Mouse (Mus musculus): Measurements from ENCODE around the gene Alox12b. TPM values are rescaled to one million over a fixed set of nuclear protein-coding genes. Genes with fewer than 3 reads are reported as not detected.

The Alox12b gene
- 4.2 and 11.5 TPM in 2 replicates for polyA plus RNA-seq (2015; fragmentation: Nextera tagmentation; extraction: Ambion mirVana)

DNA sequence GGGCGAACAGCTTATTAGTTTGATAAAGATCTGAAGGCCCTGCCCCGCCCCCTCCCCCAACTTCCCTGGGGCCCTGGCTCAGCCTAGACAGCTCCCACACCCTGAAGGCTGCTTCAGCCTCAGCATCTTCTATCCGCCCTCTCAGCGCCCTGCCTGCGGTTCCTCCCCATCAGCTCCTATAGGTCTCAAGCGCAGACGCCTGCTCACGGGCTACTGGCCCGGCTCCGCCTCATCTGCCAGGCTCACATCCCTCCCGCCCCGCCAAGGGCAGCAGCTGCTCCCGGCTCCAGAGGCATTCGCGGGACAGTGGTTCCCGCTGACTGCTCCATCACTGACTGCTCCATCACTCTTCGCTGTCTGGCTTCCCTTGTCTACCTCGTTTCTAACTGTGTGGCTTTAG lies at the start of gene Alox12b:
Alox12b (plus strand) TSS at position 190 of the 400 bp plus-strand sequence.
- ATAC-seq (ENCODE audit: insufficient read depth, low FRiP score, low read depth): 0 out of 2 replicates have a peak, but pooled peaks have one; percentile 43
- Histone ChIP-seq H3K4me1 (peaks cover 5% of the 10 kb centered on the region; the same call in 1 of the 2 replicates), H3K4me3 (replicated peaks) (no peak within 1 kb of the TSS), H3K36me3 (no peaks in the 10 kb centered on the region), H3K27me3 (replicated peaks) (peaks cover 22% of the 10 kb centered on the region), H3K9me3 (no peaks in the 10 kb centered on the region), H3K27ac (no peak within 1 kb of the TSS), H3K9ac (no peak within 1 kb of the TSS), H3K4me2 (peak within 1 kb of the TSS; percentile 31; the same call in 1 of the 2 replicates)
- WGBS: 2% methylated on average over 18 of the region's 18 CpGs

DNA sequence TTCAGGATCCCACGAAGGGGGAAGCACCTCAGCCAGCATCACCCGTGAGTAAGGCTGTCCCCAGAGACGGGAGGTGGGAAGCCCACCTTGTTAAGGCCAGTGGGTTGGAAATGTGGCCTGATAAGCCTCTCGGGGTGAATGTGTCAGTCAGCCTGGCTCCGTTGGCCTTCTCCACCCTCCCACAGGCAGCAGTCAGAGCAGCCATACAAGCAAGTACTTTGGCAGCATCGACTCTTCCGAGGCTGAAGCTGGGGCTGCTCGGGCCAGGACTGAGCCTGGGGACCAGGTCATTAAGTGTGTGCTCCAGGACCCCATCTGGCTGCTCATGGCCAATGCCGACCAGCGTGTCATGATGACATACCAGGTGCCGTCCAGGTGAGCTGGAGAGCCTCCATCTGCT lies 49.1 kb upstream of the Alox12b start:
- no peak overlapping the region for H3K4me3 ChIP-seq (replicated peaks)
- peaks cover 64% of the 10 kb centered on the region for H3K36me3 ChIP-seq
- H3K9ac ChIP-seq: no peak overlapping the region
- no peaks in the 10 kb centered on the region for H3K27me3 ChIP-seq (replicated peaks)
- no peak overlapping the region for H3K27ac ChIP-seq
- peaks cover 9% of the 10 kb centered on the region; the same call in 1 of the 2 replicates for H3K4me1 ChIP-seq
- H3K9me3 ChIP-seq: no peaks in the 10 kb centered on the region
- ATAC-seq (ENCODE audit: insufficient read depth, low FRiP score, low read depth): no peak
- 87% methylated on average over 11 of the region's 11 CpGs for WGBS
- no peak overlapping the region for H3K4me2 ChIP-seq

DNA sequence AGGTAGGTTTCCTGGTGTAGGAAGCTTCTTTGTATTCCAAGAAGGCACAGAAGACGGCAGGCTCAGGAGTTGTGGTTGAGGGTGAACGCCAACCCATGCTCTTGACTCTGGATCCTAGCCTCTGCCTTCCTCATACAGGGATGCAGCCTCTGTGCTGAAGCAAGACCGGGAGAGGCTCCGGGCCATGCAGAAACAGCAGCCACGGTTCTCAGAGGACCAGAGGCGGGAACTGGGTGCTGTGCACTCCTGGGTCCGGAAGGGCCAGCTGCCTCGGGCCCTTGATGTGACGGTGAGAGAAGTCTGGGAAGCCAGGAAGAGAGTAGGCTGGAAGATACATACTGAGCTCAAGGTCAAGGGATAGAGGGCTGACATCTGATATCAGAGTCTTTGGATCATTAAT lies 48.6 kb upstream of the Alox12b start:
- peaks cover 9% of the 10 kb centered on the region; the same call in 1 of the 2 replicates for H3K4me1 ChIP-seq
- no peak for ATAC-seq (ENCODE audit: insufficient read depth, low FRiP score, low read depth)
- no peaks in the 10 kb centered on the region for H3K9me3 ChIP-seq
- no peak overlapping the region for H3K4me3 ChIP-seq (replicated peaks)
- H3K9ac ChIP-seq: no peak overlapping the region
- no peak overlapping the region for H3K4me2 ChIP-seq
- H3K27ac ChIP-seq: no peak overlapping the region
- WGBS: 94% methylated on average over 9 of the region's 9 CpGs
- H3K27me3 ChIP-seq (replicated peaks): no peaks in the 10 kb centered on the region
- peaks cover 58% of the 10 kb centered on the region for H3K36me3 ChIP-seq

DNA sequence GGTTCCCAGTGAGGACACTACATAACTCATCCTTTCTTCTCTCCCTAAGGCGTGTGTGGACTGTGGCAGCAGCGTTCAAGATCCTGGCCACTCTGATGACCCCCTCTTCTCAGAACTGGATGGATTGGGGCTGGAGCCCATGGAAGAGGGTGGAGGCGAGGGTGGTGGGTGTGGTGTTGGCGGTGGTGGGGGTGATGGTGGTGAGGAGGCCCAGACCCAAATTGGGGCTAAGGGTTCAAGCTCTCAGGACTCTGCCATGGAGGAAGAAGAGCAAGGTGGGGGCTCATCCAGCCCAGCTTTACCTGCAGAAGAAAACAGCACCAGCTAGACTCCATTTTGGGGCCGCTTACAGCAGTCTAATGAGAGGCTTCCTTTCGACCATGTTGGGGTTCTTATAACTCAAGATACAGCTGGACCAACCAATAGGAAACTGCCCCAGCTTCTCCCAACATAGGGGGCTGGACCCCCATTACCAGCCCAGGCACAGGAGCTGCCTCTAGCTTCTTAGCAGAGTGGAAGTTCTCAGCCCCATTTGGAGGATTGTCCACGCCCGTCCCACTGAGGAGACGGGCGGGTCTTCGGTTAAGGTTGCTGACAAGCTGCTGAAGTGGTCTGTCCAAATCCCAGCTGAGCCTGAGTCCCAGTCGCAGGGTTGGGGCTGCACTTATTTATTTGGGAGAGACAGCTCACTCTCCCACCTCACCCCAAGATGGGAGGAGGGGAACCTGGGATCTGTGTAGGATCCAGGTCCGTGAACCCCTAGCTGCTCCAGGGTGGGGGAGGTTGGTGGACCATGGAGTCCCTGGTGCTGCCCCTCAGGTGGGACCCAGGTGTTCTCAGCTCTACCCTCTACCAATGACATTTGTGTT lies 47.5 kb upstream of the Alox12b start:
- 79% methylated on average over 13 of the region's 13 CpGs for WGBS
- Histone ChIP-seq H3K36me3 (peaks cover 48% of the 10 kb centered on the region), H3K4me3 (replicated peaks) (no peak overlapping the region), H3K4me2 (no peak overlapping the region), H3K4me1 (peaks cover 9% of the 10 kb centered on the region; the same call in 1 of the 2 replicates), H3K9ac (no peak overlapping the region), H3K9me3 (no peaks in the 10 kb centered on the region), H3K27me3 (replicated peaks) (no peaks in the 10 kb centered on the region), H3K27ac (0 out of 2 replicates have a peak overlapping the region, but pooled peaks have one; percentile 63)
- no peak for ATAC-seq (ENCODE audit: insufficient read depth, low FRiP score, low read depth)

DNA sequence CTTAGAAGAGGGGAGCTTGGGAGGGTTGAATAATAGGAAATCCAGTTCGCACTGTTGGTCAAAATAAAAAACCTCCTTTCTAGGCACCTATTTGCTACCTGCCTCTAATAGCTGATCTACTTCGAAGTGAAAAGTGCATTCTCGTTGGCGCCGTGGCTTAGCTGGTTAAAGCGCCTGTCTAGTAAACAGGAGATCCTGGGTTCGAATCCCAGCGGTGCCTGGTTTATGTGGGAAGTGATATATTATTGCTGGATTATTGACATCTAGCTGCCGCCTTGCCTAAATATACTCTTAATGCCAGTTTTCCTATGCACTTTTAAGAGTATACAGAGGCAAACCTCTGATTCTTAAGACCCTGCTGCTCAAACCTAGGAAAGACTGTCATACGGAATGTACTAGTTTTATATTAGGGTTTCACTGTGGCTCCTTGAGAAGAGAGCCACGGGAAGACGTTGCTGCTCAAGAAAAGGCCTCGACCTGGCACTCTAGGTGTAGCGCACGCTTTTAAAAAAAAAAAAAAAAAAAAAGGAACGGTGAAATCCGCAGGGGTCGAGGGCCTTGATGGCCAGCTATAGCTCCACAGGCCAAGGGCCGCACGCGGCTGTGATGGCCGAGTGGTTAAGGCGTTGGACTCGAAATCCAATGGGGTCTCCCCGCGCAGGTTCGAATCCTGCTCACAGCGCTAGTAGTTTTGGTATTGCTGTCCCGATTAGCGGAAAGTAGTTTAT lies 46.3 kb upstream of the Alox12b start:
- Histone ChIP-seq H3K9ac (peak overlapping the region; percentile 26; the same call in 1 of the 2 replicates), H3K9me3 (no peaks in the 10 kb centered on the region), H3K4me1 (peaks cover 9% of the 10 kb centered on the region; the same call in 1 of the 2 replicates), H3K36me3 (peaks cover 36% of the 10 kb centered on the region), H3K27ac (peak overlapping the region; percentile 63), H3K4me3 (replicated peaks) (peak overlapping the region; percentile 50), H3K4me2 (peak overlapping the region; percentile 61), H3K27me3 (replicated peaks) (no peaks in the 10 kb centered on the region)
- peak; percentile 44; the same call in 1 of the 2 replicates for ATAC-seq (ENCODE audit: insufficient read depth, low FRiP score, low read depth)
- WGBS: 2% methylated on average over 30 of the region's 30 CpGs

DNA sequence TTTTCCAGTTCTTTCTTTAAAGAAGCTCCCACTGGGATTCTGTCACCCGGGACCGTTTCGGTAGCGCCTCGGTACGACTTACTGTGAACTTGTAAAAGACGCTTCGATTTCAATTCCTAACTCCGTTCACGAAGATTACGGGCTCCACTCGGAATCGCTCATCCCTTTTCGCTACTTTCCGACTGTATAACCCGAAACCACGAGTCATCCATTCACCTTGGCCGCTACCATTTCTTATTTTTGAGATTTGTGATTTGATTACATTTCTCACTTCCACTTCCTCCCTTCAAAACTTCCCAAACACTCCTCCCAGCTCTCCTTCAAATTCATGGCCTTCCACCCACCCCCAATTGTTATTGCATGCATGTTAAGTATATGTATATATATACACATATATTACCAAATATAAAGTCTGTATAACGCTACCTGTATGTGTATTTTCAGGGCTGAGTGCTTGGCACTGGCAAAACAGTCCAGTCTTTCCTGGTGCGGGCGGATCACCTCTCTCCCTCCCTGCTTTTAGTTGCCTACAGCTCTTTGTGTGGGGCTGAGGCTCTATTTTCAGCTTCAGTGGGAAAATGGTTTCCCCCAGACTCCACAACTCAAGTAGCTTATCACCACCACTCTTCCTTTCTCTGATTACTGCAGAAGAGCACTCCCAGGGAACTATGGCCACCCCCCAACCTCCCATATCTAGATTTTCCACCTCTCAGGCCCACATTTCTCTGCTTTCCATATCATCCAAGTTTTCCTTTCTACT lies 45.6 kb upstream of the Alox12b start:
- peaks cover 28% of the 10 kb centered on the region for H3K36me3 ChIP-seq
- WGBS: 8% methylated on average over 21 of the region's 21 CpGs
- H3K9me3 ChIP-seq: no peaks in the 10 kb centered on the region
- H3K9ac ChIP-seq: peak overlapping the region; percentile 26; the same call in 1 of the 2 replicates
- ATAC-seq (ENCODE audit: insufficient read depth, low FRiP score, low read depth): no peak
- H3K4me2 ChIP-seq: peak overlapping the region; percentile 61
- H3K27me3 ChIP-seq (replicated peaks): no peaks in the 10 kb centered on the region
- H3K4me1 ChIP-seq: peaks cover 9% of the 10 kb centered on the region; the same call in 1 of the 2 replicates
- peak overlapping the region; percentile 50 for H3K4me3 ChIP-seq (replicated peaks)
- no peak overlapping the region for H3K27ac ChIP-seq

DNA sequence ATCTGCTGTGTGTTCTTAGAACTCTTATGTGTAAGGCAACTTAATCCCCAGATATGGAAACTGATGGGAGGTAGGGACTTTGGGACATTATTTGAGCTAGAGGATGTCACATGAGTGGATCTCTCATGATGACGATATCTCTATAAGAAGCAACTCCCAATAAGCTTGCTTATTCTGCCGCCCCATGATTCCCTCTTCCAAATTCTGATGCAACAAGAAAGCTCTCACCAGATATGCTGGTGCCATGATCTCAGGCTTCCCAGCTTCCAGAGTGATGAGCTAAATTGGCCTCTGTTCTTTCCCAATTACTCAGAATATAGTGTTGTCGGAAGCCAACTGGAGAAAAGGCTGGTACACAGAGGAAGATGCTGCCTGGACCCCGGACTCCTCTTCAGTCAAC lies 44.9 kb upstream of the Alox12b start:
- Histone ChIP-seq H3K27me3 (replicated peaks) (no peaks in the 10 kb centered on the region), H3K27ac (no peak overlapping the region), H3K4me2 (no peak overlapping the region), H3K9ac (no peak overlapping the region), H3K4me1 (peaks cover 11% of the 10 kb centered on the region; the same call in 1 of the 2 replicates), H3K4me3 (replicated peaks) (no peak overlapping the region), H3K9me3 (no peaks in the 10 kb centered on the region), H3K36me3 (peaks cover 24% of the 10 kb centered on the region)
- WGBS: 66% methylated on average over 4 of the region's 4 CpGs
- ATAC-seq (ENCODE audit: insufficient read depth, low FRiP score, low read depth): no peak

DNA sequence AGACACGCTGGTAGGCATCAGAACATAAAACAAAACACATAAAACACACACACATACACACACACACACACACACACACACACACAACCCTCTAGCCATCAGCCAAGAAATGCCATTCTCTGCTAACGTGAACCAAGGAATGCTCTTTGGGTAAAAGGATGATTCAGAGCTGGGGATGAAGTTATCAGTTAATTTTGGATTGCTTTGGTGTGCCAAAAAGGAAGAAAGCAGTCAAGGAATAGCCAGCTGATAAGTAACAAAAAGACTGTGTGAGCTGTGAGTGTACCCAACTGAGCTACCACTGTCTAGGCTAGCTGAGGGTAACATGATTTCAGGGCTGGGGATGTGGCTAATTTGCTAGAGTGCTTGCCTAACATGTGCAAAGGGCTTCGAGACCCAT lies 42.8 kb upstream of the Alox12b start:
- Histone ChIP-seq H3K4me2 (no peak overlapping the region), H3K36me3 (peaks cover 3% of the 10 kb centered on the region; the same call in 1 of the 2 replicates), H3K9ac (no peak overlapping the region), H3K4me3 (replicated peaks) (no peak overlapping the region), H3K9me3 (no peaks in the 10 kb centered on the region), H3K27me3 (replicated peaks) (no peaks in the 10 kb centered on the region), H3K4me1 (peaks cover 16% of the 10 kb centered on the region), H3K27ac (no peak overlapping the region)
- 44% methylated on average over 3 of the region's 3 CpGs for WGBS
- no peak for ATAC-seq (ENCODE audit: insufficient read depth, low FRiP score, low read depth)

DNA sequence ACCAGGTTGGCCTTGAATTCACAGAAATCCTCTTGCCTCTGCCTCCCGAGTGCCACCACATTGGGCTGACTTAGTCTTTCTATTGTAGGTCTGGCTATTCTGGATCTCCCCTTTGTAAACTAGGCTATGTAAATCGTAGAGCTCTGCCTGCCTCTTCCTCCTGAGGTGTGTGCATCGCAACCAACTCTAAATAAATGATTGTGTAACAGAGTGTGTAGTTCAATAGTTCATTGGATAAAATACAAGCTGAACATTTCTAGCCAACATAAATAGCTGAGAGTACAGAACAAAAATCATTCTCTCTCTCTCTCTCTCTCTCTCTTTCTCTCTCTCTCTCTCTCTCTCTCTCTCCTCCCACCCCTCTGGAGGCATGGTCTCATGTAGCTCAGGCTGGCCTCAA lies 42.2 kb upstream of the Alox12b start:
- no peaks in the 10 kb centered on the region for H3K9me3 ChIP-seq
- no peak overlapping the region for H3K4me3 ChIP-seq (replicated peaks)
- no peak overlapping the region for H3K9ac ChIP-seq
- no peak overlapping the region for H3K4me2 ChIP-seq
- H3K4me1 ChIP-seq: peaks cover 20% of the 10 kb centered on the region
- H3K27ac ChIP-seq: no peak overlapping the region
- H3K27me3 ChIP-seq (replicated peaks): no peaks in the 10 kb centered on the region
- WGBS: 81% methylated on average over 3 of the region's 3 CpGs
- ATAC-seq (ENCODE audit: insufficient read depth, low FRiP score, low read depth): no peak
- no peaks in the 10 kb centered on the region for H3K36me3 ChIP-seq

DNA sequence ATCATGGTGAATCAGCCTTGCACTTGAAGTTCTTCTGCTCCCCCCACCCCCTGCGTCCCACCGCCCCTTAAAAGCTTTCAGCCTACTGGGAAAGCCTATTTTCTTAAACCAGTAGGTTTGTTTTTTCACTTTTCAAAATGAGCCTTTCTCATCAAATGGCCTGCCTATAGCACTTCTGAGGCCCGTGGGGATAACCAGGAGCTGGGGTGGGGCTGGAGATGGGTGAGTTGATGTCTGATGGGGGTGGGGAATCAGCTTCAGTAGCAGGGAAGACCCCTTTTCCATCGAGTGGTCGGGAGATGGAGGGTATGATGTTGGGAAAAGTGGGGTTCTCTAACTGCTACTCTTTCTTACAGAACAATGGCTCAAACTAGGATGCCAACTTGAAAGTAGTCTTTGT lies 39.9 kb upstream of the Alox12b start:
- no peak overlapping the region for H3K27ac ChIP-seq
- peak overlapping the region; percentile 95 for H3K4me2 ChIP-seq
- peak overlapping the region; percentile 72; the same call in 1 of the 2 replicates for H3K4me3 ChIP-seq (replicated peaks)
- H3K4me1 ChIP-seq: peaks cover 29% of the 10 kb centered on the region
- H3K36me3 ChIP-seq: no peaks in the 10 kb centered on the region
- H3K9ac ChIP-seq: no peak overlapping the region
- ATAC-seq (ENCODE audit: insufficient read depth, low FRiP score, low read depth): no peak
- H3K27me3 ChIP-seq (replicated peaks): no peaks in the 10 kb centered on the region
- no peaks in the 10 kb centered on the region for H3K9me3 ChIP-seq
- WGBS: 44% methylated on average over 5 of the region's 5 CpGs

All from stomach, embryonic 15.5 days (tissue).